Mouse (Mus musculus) v-Abl transformed pro-B cells (cell line): ENCODE data around the gene Osbpl3.

Experiments used
- in situ Hi-C, 2 experiments: fragments of 400-800 bp; cut with MboI; formaldehyde crosslinking; loops; one replicate each; pipeline ENCODE4 v1.15.1; 2025; ENCODE audit not compliant: unreplicated experiment in 2 of 2

Gene Osbpl3

DNA sequence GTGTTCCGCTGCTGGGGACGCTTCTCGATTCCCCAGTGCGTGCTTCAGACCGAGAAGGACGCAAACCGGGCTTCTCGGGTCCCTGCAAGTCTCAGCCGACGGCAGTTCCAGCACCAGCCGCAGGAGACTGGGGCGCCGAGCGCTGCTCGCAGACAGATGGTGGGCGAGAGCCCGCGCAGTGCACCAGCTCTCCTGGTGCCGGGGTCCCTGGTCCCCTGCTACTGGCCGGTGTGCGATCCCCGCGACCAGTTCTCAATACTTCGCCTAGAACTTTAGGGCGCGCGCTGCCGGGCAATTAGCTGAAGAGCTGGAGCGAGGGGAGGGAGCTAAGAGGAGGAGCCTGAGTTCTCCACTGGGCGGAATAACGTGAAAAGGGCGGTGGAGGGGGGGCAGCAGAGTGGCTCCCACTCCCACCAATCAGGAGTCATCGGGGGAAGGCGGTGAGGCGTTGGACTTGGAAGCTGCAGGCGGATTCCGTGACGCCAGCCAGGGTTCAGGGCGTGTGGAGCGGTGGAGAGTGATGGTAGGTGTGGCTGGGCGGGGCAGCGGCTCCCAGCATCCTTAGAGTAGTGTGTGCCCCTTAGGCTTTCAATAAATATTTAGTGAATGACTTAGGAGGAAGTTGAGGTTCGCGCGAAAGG is at the start of gene Osbpl3:
Osbpl3 (minus strand) TSS at position 373 of the 641 bp plus-strand sequence.
- in situ Hi-C loops = no loop called here

DNA sequence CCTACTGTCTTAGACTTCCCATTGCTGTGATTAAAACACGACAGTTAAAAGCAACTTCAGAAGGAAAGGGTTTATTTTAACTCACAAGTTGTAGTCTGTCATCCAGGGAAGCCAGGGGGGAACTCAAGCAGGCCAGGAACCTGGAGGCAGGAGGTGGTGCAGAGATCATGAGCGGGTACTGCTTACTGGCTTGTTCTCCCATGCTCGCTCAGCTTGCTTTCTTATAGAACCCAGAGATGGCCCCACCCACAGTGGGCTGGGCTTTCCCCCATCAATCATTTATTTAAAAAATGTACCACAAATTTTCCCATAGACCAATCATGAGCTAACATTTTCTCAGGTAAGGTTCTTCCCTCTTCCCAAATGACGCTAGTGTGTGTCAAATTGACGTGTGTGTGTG is 49.5 kb upstream of the Osbpl3 start:
- in situ Hi-C loops = no loop called here

DNA sequence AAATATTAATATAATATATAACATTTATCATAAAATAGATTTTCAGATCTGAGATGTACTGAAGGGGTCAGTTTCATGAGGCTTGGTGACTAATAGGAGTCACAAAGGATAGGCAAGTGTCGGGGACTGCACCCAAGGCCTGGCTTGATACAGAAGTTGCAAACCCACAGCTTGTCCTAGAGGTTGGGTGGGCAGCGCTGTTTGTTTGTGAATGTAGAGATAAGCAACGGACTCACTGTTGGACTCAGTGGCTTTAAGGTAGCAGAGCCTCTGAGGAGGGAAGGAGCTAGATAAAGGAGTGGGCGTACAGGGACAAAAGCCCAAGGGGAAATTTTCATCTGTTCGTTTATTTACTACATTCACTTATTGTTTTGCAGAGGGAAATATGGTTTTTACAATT is 48.7 kb upstream of the Osbpl3 start:
- in situ Hi-C loops = no loop called here

DNA sequence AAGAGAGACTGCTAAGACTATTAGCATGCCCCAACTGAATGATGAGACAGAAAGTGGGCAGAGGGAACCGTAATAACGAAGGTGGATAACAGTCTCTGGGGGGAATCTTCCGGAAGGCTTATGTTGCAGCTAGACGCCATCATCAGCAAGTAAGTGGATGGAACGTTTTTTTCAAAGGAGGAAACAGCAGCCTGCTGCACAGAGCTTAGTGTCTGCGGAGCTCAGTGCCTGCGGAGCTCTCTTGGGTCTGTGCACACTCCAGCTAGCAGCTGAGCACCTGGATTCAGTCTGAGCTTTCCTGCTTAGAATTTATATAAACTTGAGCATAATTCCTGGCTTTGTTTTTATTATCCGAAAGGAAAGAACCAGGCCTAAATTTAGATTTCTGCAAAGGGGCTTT is 47.8 kb upstream of the Osbpl3 start:
- in situ Hi-C loops = no loop called here

DNA sequence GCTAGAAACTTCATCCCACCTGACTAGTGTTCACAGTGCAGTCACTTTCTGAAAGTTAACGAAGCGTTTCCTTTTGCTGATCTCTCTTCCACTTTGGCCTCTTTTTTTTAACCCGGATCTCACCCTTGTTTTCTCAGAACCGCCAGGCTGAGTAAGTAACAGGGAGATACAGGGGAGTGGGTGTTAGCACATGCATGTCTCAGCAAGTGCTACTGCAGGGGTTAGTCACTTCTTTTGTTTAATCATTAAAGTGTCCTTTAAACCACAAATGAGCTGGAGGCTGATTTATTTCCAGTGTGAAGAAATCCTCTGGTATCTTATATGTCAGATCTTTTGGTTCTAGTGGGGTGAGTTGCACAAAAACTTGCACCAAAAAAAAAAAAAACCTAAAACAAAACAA is 47.0 kb upstream of the Osbpl3 start:
- in situ Hi-C loops = no loop called here

DNA sequence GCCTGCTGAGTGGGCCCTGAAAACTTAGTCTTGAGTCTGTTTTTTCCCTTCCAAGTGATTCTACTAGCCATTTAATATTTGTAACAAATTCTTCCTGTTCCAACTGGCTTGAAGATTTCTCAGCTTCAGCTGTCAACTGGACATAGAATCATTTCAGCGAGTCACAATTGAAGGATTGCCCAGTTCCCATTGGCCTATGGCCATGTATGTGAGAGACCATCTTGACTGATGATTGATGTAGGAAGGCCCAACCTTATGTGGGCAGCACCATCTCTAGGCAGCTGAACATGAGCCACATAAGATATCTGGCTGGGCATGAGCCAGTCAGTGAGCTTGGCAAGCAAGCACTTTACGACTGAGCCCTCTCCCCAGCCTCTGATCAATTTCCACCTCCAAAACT is 42.3 kb upstream of the Osbpl3 start:
- in situ Hi-C loops = no loop called here

DNA sequence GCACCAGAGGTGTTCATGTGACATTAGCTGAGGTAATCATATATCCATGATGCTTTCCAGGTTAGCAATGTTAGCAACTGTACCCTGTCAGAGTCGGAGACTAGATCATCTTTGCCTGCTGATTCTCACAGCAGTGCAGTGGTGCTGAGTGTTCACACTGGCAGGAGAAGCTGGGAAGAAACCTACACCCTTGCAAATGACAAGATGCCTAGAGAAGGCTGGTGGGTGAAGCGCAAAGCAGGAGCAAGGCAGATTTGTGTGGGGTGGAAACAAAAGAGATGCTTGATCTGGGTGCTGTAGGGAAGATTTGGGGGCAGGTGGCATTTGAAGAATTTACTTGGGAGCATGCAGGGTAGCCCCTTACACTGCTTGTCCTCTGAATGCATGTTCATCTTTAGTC is 34.5 kb upstream of the Osbpl3 start:
- in situ Hi-C loops = no loop called here

DNA sequence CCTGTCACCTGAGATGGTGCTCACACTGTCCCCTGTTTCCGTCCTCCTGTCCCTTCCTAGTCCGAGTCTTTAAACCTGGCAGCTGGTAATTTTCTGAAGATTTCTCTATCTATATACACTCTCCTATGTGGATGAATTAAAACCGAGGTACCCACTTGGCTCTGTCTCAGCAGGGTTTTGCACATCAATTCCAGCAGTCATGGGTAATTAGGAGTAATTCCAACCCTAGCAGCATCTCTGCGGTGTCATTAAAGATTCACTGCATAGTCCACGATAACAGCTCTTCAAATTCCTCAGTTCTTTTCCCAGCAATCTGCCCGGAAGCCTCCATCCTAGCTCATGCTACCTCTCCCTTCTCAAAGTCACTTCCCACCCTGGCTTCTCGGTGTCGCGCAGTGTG is 33.4 kb upstream of the Osbpl3 start:
- in situ Hi-C loops = no loop called here

DNA sequence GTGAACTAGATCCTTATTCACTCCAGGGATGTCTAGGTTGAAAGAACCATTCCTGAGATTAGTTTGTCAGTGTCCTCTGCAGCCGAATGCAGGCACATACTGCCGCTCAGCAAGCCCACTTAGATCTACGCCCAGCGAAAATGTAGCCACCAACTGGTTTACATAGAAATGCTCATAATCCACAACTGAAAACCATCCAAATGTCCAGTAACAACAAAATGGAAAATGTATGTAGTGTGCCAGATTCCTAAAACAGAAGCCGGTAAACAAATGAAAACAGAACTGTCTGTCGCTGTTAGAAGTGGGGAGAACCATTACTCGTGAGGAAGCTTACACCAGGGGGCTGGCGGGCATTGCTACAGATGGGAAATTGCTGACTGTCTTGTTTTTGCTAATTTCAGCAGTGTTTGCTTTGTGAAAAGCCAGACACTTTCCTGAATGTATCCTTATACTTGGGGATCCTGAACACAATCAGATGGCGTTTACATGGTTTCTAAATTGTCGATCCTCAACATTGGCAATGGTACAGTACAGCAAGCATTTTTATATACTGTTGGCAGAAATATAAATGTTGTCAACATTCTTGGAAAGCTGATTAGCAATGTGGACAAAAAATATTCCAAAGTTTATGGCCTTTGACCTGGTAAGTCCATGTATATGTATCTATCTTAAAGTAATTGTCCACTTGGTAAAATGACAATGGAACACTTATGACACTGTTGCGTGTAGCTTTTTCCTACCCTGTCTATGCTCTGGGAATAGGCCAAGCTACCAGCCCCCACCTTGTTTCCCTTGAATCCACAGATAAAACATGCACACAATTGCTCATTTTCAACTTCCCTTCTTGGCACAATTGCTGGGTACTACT is 30.3 kb upstream of the Osbpl3 start:
- in situ Hi-C loops = no loop called here

DNA sequence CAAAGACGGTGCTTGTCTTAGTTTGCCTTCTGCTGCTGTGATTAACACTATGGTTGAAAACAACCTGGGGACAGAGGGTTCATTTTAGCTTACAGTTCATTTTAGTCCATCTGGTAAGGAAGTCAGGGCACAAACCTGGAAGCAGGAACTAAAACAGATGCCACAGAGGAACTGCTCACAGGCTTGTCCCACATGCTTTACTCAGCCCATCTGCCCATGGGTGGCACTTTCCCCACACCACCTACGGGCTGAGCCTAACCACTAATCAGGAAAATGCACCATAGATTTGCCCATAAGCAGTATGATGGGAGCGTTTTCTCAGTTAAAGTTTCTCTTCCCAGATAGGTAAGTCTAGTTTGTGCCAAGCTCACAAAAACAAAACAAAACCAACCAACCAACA is 27.4 kb upstream of the Osbpl3 start:
- in situ Hi-C loops = no loop called here

DNA sequence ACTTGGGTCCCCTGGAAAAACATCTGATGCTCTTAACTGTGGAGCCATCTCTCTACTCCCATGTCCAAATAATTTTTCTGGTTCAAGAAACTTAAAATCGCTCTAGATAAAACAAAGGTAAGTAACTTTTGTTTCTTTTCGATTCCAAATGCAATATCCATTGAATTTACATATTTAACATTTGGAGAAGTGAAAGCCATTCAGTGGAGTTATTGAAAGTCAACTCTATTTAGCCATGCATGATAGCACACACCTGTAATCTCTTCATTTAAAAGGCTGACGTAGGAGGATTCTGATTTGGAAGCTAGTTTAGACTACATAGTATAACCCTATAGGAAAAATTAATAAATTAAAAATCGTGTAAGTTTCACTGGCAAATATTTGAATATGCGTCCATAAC is 25.5 kb upstream of the Osbpl3 start:
- in situ Hi-C loops = no loop called here

DNA sequence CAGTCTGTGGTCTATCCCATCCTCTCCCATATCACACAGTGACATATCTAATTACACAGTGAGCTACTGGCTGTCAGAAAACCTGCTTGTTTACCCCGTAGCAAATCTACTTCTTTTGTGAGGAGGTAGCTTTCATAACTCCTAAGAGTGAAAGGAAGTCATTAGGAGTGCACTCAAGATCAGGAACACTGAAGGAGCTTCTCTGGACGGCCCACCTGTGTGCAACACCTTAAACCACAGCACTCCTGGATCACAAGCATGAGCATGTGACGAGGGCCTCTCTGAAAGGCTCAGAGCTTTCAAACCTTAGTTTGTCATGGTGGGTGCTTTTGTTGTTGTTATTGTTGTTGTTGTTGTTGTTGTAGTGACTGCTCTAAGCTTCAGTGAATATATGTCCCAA is 10.4 kb upstream of the Osbpl3 start:
- in situ Hi-C loops = no loop called here

DNA sequence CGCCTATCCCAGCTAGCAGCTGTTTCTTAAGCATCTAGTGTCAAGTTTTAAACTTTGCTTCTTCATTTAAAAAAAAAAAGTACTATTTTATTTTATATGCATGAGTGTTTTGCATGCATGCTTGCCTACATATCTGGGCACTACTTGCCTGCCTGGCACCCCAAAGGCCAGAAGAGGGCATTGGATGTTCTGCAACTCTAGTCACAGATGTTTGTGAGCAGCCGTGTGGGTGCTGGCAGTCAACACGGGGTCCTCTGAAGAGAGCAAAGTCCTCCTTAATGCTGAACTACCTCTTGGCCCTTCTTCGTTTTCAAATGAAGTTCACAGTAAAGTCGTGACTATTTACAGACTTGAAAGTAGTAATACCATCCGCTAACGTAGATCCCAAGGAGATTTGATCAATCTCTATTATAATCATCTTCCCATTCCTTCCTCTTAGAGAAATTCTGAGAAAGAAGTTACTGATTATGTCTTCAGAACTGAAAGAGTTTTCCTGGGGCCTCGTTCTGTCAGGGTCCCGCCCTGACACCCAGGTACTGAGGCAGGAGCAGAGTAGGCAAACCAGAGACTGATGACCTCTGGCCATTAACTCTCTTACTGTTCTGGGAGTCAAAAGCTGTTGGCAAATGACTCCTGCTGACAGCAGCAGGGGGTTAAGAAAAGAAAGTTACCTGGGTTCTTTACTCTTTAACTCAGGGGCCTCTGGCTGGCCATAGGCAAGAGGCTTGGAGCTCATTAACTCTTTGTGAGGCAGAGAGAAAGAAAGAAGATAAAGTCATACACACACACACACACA is 8.9 kb upstream of the Osbpl3 start:
- in situ Hi-C loops = no loop called here

DNA sequence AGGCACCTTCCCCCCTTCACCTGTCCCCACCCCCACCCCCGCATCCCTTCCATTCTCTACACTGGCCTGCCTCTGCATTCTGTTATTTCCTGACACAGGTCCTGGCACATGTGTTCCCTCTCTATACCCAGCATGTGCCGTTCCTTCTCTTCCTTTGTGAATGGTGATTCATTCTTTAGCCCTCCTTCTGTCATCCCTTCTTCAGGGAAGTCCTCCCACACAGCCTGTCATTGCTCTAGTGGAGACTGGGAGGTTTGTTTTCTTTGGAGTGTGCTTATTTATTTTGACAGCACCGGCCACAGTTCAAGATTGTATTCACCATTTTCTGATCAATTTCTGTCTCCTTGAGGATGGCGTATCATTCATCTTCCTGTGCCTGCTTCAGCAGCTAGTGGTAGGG is 6.0 kb upstream of the Osbpl3 start:
- in situ Hi-C loops = no loop called here

DNA sequence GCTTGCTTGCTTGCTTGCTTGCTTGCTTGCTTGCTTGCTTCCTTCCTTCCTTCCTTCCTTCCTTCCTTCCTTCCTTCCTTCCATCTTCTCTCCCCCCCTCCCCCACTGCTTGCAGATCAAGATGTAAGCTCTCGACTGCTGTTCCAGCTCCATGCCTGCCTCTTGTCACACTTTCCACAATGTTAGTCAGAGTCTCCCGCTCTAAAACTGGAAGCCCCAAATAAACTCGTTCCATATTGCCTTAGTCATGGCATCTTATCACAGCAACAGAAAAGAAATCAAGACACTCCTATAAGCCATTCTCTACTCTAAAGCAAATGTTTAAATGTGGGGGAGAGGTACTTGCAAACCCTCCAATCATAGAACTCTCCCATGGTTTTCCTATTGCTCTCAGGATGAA is 5.6 kb upstream of the Osbpl3 start:
- in situ Hi-C loops = no loop called here

DNA sequence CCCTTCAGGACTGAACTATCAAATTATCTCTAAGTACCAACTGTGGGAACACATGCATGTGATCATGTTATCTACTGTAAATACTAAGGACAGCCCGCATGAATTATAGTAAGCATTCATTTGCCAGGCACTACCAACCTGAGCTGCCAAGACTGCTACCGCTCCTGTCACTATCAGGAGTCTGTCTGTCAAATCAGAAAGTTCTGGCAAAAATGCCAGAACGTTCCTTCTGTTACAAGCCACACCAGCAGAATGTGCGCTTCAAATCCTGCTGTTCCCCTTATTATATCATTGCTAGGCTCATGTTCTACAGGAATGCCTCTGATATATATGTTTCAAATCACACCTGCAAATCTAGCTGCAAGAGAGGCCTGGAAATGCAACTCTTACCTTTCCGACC is 4.6 kb upstream of the Osbpl3 start:
- in situ Hi-C loops = no loop called here

DNA sequence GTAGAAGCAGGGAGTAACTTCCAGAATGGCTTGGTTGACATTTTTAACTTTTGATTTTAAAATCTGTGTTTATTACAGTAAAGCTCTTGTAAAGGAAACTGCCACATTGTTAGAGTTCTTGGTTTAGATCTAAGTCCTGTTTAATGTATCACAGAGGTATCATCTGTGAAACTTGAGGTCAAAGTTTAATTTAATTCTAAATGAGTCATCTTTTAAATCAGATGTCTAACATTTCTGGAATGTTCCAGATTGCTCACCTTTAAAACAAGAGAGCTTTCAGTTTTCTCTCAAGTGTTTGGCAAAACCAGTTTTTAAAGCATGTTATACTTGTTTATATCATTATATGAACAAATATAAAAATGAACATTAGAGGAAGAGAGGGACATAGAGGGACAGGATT is 4.2 kb upstream of the Osbpl3 start:
- in situ Hi-C loops = no loop called here

DNA sequence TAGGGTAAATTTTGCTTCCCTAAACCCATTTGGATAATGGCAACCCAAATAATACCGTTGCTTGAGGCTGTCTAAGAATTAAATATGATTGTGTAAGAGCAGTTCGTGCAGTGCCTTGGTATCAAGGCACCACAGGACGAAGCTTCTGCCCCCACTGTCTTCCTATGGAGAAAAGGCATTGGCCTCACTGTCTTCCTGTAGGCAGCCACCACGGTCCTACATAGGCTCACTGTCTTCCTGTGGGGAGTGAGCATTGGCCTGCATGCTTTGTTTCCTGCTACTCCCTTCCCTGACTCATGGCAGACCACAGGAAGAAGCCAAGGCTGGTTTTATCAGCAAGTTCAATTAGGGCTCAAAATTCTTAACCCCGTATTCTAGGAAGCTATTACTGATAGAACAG is 3.3 kb upstream of the Osbpl3 start:
- in situ Hi-C loops = no loop called here

DNA sequence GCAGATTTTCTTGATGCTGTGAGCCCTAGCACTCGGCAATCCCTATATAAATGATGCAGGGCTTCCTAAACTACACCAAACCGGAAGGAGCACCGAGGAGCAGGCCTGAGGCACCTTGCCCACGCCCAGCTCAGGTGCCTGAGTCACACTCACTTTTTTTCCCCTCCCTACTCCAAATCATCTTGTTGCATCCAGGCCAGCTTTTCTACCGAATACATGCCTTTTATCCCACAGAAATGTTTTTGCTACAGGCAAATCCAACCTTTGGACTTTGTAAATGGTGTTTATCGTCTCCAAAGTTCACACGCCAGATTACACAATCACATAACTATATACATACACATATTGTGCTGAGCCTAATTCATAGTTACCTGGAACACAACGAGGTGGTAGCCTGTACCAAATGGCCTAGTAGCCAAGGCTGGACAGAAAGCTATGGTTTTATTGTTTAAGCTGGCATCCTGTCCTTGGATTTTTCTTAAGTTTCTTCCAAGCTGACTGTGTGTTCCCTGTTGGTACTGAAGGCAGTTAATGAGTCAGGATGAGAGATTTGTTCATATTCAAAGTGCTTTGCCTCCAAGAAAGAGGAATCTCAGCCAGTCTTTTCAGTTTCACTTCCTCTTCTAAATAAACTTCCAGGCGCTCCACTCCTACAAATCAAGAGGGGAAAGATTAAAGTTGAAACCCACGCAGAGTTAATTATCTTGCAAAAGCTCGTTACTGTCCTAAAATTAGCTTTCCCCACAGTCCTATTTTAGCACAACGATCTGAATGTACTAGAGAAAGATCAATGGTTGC is 1.7 kb upstream of the Osbpl3 start:
- in situ Hi-C loops = no loop called here

DNA sequence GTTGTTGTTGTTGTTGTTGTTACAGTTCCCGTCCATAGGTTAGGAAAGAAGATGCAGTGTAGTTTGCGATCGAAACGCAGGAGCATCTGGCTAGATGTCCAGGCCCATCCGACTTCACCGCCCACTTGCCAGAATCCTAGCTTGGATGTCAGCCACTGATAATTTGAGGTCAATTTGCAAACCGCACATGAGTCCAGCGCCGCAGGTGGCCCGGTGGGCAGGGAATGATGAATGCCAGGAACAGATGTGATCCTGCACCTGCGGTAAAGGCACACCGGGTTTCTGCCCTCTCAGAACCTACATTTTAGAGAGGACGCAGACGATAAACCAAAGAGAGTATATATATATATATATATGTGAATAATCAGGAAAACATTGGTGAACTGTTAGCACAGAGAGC is 705 bp upstream of the Osbpl3 start:
- in situ Hi-C loops = no loop called here
